Mouse (Mus musculus): Measurements from ENCODE around the gene Slc43a1.

DNA sequence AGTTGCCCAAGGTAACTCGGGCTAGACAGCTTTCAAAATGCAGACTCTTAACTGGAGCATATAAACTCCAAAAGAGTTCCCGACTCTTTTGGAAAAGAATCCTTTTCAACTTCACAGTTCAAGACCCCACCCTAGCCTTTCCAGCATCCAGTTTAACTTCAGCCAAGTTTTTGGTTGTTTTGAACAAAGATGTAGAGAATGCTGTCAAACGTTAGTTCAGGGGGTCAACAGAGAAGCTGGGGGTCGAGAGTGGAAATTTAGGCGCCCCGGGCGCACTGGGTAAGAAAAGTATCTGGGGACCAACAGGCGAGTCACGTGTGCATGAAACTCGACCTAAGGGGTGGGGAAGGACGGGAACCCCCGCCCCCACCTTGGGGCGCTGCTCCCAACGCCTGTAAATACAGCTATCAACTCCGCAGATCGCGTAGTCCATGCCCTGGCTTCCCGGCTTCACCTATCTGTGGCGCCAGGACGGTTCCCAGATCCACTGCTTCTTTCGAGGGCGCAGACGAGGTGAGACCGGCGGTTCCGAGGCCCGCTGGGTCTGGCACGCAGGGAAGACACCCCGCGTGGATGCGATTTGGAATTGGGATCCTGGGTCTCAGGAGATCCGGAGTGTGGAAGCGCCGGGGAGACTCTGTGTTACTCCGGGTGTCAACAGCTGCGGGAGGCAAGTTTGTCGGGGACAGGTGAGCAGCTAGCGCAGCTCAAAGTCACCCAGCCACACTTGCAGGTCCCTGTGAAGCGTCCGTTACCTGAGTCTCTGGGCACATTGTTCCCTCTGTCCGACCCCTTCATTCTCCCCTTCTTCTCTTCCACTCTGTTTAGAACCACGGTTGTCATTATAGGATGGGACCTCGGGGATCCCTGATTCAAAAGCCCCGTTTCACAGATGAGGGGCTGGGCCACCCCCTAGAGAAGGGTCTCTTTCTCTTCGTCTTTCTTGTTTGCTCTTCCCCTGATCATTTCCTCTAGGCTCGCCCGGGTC lies 637 bp downstream of the Slc43a1 start:
- TF ChIP-seq CTCF (IDR thresholded peaks at IDR 0.05; ENCODE audit: control insufficient read depth, insufficient read depth, low read length), result no peak
- TF ChIP-seq POLR2A (IDR thresholded peaks at IDR 0.05; ENCODE audit: borderline replicate concordance, control insufficient read depth, low read depth, low read length), result peak; percentile 86
